Mouse (Mus musculus) forebrain, postnatal 0 days (tissue): ENCODE measurements around the gene Tnfrsf1a. TPM values are rescaled to one million over a fixed set of nuclear protein-coding genes. Genes with fewer than 3 reads are reported as not detected.

Source experiments
- ATAC-seq: fragments of 200-750 bp; cut with Nextera tagmentation; 2 replicates; pipeline ENCODE4 v1.8.0; 2017; ENCODE audit warnings: mild to moderate bottlenecking, moderate library complexity
- DNase-seq: peaks from one replicate; pipeline ENCODE4 v3.0.0-alpha.2; 2015
- H3K27ac ChIP-seq: fragments of 300-500 bp; sonication (generic); 2 replicates; pipeline ENCODE4 v1.5.1; 2014; ENCODE audit warnings: low read depth, mild to moderate bottlenecking, antibody characterized with exemption, low read length, moderate library complexity, mixed read lengths
- H3K27me3 ChIP-seq: fragments of 300-500 bp; sonication (generic); 2 replicates; pipeline ENCODE4 v1.6.1; 2014; ENCODE audit warnings: mild to moderate bottlenecking, low read length, mixed read lengths; ENCODE audit not compliant: insufficient read depth
- H3K36me3 ChIP-seq: fragments of 300-500 bp; sonication (generic); 2 replicates; pipeline ENCODE4 v1.6.1; 2014; ENCODE audit warnings: mild to moderate bottlenecking, moderate library complexity; ENCODE audit not compliant: insufficient read depth
- H3K4me1 ChIP-seq: fragments of 300-500 bp; sonication (generic); 2 replicates; pipeline ENCODE4 v1.6.1; 2014; ENCODE audit warnings: antibody characterized with exemption; ENCODE audit not compliant: insufficient read depth
- H3K4me2 ChIP-seq: fragments of 300-500 bp; sonication (generic); 2 replicates; pipeline ENCODE4 v1.6.1; 2014; ENCODE audit warnings: low read depth, mild to moderate bottlenecking, moderate library complexity
- H3K4me3 ChIP-seq: fragments of 300-500 bp; sonication (generic); 2 replicates; pipeline ENCODE4 v1.5.1; 2014; ENCODE audit warnings: low read depth, low read length, mixed read lengths
- H3K9ac ChIP-seq: fragments of 300-500 bp; sonication (generic); 2 replicates; pipeline ENCODE4 v1.6.1; 2014; ENCODE audit warnings: mild to moderate bottlenecking
- H3K9me3 ChIP-seq: fragments of 300-500 bp; sonication (generic); 2 replicates; pipeline ENCODE4 v1.6.1; 2016; ENCODE audit warnings: low read length
- CTCF ChIP-seq: sonication (generic); IDR thresholded peaks from 2 replicates; pipeline ENCODE4 v1.5.1; 2016; ENCODE audit warnings: antibody characterized with exemption, control low read depth, low read depth
- WGBS: fragments of 180-500 bp; shearing (Covaris S2); extraction: QIAGEN DNeasy Blood & Tissue Kit; methylation state at CpG from one replicate; pipeline ENCODE4 v1.1.7; 2014; 5-methylcytosine and 5-hydroxymethylcytosine counted together
- polyA plus RNA-seq: library from polyadenylated mRNA; unstranded; fragments of >200 nt; fragmentation: Nextera tagmentation; extraction: Ambion mirVana; gene quantifications from 2 replicates; pipeline ENCODE4 v1.2.1, GENCODE M21; 2015
- total RNA-seq: library from RNA; depleted of rRNA; stranded (reverse); fragments of >200 nt; gene quantifications from 2 replicates; pipeline ENCODE4 v1.2.3, GENCODE M21; 2014

Gene Tnfrsf1a
- total and polyA plus RNA-seq, 2 experiments from 2014 or later = 12.1 to 13.2 TPM

- H3K4me3 ChIP-seq = no peak overlapping the region
- ATAC-seq (no peak), DNase-seq (no peak)
- H3K4me2 ChIP-seq = no peak overlapping the region
- H3K9ac ChIP-seq = no peak overlapping the region
- 94% methylated on average over 2 of the region's 2 CpGs for WGBS
- 0 out of 2 replicates have a peak, but pooled peaks cover 5% of the 10 kb centered on the region for H3K4me1 ChIP-seq
- H3K9me3 ChIP-seq = no peaks in the 10 kb centered on the region
- H3K36me3 ChIP-seq = no peaks in the 10 kb centered on the region
- H3K27me3 ChIP-seq = peaks cover 31% of the 10 kb centered on the region
- no peak for TF ChIP-seq CTCF
- H3K27ac ChIP-seq = no peak overlapping the region
Observed at GRCm38 (mm10) chr6:125382024-125382423, 32.9 kb downstream of the Tnfrsf1a start.

GRCm38 (mm10) chr6:125385066-125385974 is 36.2 kb downstream of the Tnfrsf1a start:
- WGBS = 62% methylated on average over 11 of the region's 11 CpGs
- DNase-seq (no peak), ATAC-seq (no peak)

GRCm38 (mm10) chr6:125386080-125386479 is 36.9 kb downstream of the Tnfrsf1a start:
- TF ChIP-seq CTCF = no peak
- 68% methylated on average over 6 of the region's 6 CpGs for WGBS
- Histone ChIP-seq H3K36me3 (no peaks in the 10 kb centered on the region), H3K27ac (no peak overlapping the region), H3K9ac (no peak overlapping the region), H3K9me3 (no peaks in the 10 kb centered on the region), H3K4me2 (no peak overlapping the region), H3K4me1 (no peaks in the 10 kb centered on the region), H3K27me3 (peaks cover 2% of the 10 kb centered on the region; the same call in 1 of the 2 replicates), H3K4me3 (no peak overlapping the region)
- ATAC-seq = no peak
- DNase-seq = no peak

More at GRCm38 (mm10) chr6:125385066-125385974, 36.2 kb downstream of the Tnfrsf1a start:
- 0 out of 2 replicates have a peak, but pooled peaks cover 2% of the 10 kb centered on the region for H3K4me1 ChIP-seq
- no peak overlapping the region for H3K4me2 ChIP-seq
- no peak overlapping the region for H3K4me3 ChIP-seq
- no peak overlapping the region for H3K27ac ChIP-seq
- no peaks in the 10 kb centered on the region for H3K36me3 ChIP-seq
- H3K9ac ChIP-seq = no peak overlapping the region
- no peaks in the 10 kb centered on the region for H3K9me3 ChIP-seq
- TF ChIP-seq CTCF = peak; percentile 57
- H3K27me3 ChIP-seq = peaks cover 10% of the 10 kb centered on the region

GRCm38 (mm10) chr6:125389853-125390252 is 40.7 kb downstream of the Tnfrsf1a start:
- no peak for DNase-seq

GRCm38 (mm10) chr6:125405461-125406382 is 56.6 kb downstream of the Tnfrsf1a start:
- no peak overlapping the region for H3K4me3 ChIP-seq
- no peaks in the 10 kb centered on the region for H3K9me3 ChIP-seq
- H3K4me2 ChIP-seq = no peak overlapping the region
- WGBS = 60% methylated on average over 14 of the region's 14 CpGs
- no peak for DNase-seq
- no peaks in the 10 kb centered on the region for H3K4me1 ChIP-seq
- H3K36me3 ChIP-seq = no peaks in the 10 kb centered on the region
- no peaks in the 10 kb centered on the region for H3K27me3 ChIP-seq
- TF ChIP-seq CTCF = no peak
- H3K9ac ChIP-seq = no peak overlapping the region
- H3K27ac ChIP-seq = no peak overlapping the region
- no peak for ATAC-seq

More at GRCm38 (mm10) chr6:125389853-125390252, 40.7 kb downstream of the Tnfrsf1a start:
- Histone ChIP-seq H3K4me1 (no peaks in the 10 kb centered on the region), H3K36me3 (no peaks in the 10 kb centered on the region), H3K9ac (no peak overlapping the region), H3K27me3 (no peaks in the 10 kb centered on the region), H3K4me2 (no peak overlapping the region), H3K4me3 (no peak overlapping the region), H3K9me3 (no peaks in the 10 kb centered on the region), H3K27ac (no peak overlapping the region)
- 88% methylated on average over 5 of the region's 5 CpGs for WGBS
- TF ChIP-seq CTCF = no peak
- no peak for ATAC-seq

GRCm38 (mm10) chr6:125407224-125407623 is 58.1 kb downstream of the Tnfrsf1a start:
- DNase-seq (no peak), ATAC-seq (no peak)
- no peaks in the 10 kb centered on the region for H3K9me3 ChIP-seq
- no peak overlapping the region for H3K9ac ChIP-seq
- H3K4me3 ChIP-seq = no peak overlapping the region
- H3K4me2 ChIP-seq = no peak overlapping the region
- H3K27me3 ChIP-seq = no peaks in the 10 kb centered on the region
- H3K36me3 ChIP-seq = no peaks in the 10 kb centered on the region
- H3K27ac ChIP-seq = no peak overlapping the region
- H3K4me1 ChIP-seq = no peaks in the 10 kb centered on the region
- 82% methylated on average over 7 of the region's 7 CpGs for WGBS
- TF ChIP-seq CTCF = no peak
